Mouse (Mus musculus) hindbrain, embryonic 12.5 days (tissue): ENCODE data around the gene Phtf1. TPM values are rescaled to one million over a fixed set of nuclear protein-coding genes. Genes with fewer than 3 reads are reported as not detected.

Experiments used
- ATAC-seq: fragments of 200-750 bp; cut with Nextera tagmentation; 2 replicates; pipeline ENCODE4 v1.8.0; 2017; ENCODE audit warnings: moderate TSS enrichment; ENCODE audit not compliant: low FRiP score
- H3K27ac ChIP-seq: fragments of 300-500 bp; sonication (generic); 2 replicates; pipeline ENCODE4 v1.5.1; 2016; ENCODE audit warnings: mild to moderate bottlenecking
- H3K27me3 ChIP-seq: fragments of 300-500 bp; sonication (generic); 2 replicates; pipeline ENCODE4 v1.6.1; 2016; ENCODE audit warnings: mild to moderate bottlenecking
- H3K36me3 ChIP-seq: fragments of 300-500 bp; sonication (generic); 2 replicates; pipeline ENCODE4 v1.6.1; 2016; ENCODE audit warnings: mild to moderate bottlenecking
- H3K4me1 ChIP-seq: fragments of 300-500 bp; sonication (generic); 2 replicates; pipeline ENCODE4 v1.6.1; 2016
- H3K4me2 ChIP-seq: fragments of 300-500 bp; sonication (generic); replicated peaks from 2 replicates; pipeline ENCODE4 v1.6.1; 2016; ENCODE audit warnings: mild to moderate bottlenecking
- H3K4me3 ChIP-seq: fragments of 300-500 bp; sonication (generic); 2 replicates; pipeline ENCODE4 v1.5.1; 2016; ENCODE audit warnings: mild to moderate bottlenecking
- H3K9ac ChIP-seq: fragments of 300-500 bp; sonication (generic); 2 replicates; pipeline ENCODE4 v1.6.1; 2016; ENCODE audit warnings: mild to moderate bottlenecking, moderate library complexity
- H3K9me3 ChIP-seq: fragments of 300-500 bp; sonication (generic); replicated peaks from 2 replicates; pipeline ENCODE4 v1.6.1; 2016; ENCODE audit warnings: mild to moderate bottlenecking
- WGBS: fragments of 180-500 bp; shearing (Covaris S2); methylation state at CpG from one replicate; pipeline ENCODE4 v1.1.7; 2016; 5-methylcytosine and 5-hydroxymethylcytosine counted together
- polyA plus RNA-seq: library from polyadenylated mRNA; unstranded; fragments of >200 nt; fragmentation: Nextera tagmentation; extraction: Ambion mirVana; gene quantifications from 2 replicates; pipeline ENCODE4 v1.2.1, GENCODE M21; 2016

Phtf1 gene
- polyA plus RNA-seq, 1 experiment from 2014 or later = 49.9 TPM

DNA sequence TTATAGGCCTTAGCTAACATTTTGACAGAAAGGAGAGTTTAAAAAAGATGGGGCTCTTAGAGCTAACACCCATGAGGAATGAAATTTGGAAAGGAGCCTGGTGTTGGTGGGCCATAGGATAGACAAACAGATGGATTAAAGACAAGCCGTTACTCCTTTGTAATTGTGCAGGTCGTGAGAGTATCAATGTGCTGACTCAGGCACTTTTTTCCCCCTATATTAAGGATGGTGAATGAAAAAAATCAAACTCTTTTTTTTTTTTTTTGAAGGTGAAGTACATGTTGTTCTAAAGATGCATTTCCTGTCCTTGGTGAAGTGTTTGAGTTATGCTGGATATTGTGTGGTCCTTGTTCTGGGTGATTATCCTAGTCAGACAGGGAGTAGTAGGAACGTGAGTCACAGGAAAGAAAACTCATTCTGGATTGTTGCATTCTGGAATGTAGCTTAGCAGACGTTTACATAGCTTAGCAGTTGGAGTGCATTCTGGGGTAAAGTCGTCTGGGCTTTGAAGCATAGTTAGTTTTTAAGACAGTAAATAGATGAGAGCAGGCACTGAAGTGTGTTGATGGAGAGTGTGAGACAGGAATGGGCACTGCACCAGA is 20.0 kb downstream of the Phtf1 start:
- Histone ChIP-seq H3K27ac (no peak overlapping the region), H3K9me3 (no peaks in the 10 kb centered on the region), H3K4me3 (no peak overlapping the region), H3K9ac (no peak overlapping the region), H3K36me3 (peaks cover 70% of the 10 kb centered on the region), H3K4me1 (no peaks in the 10 kb centered on the region), H3K4me2 (no peak overlapping the region), H3K27me3 (no peaks in the 10 kb centered on the region)
- no peak for ATAC-seq
- 73% methylated on average over 5 of the region's 5 CpGs for WGBS

- no peak overlapping the region for H3K27ac ChIP-seq
- H3K27me3 ChIP-seq = no peaks in the 10 kb centered on the region
- no peak overlapping the region for H3K4me2 ChIP-seq
- no peak overlapping the region for H3K4me3 ChIP-seq
- peaks cover 65% of the 10 kb centered on the region for H3K36me3 ChIP-seq
- ATAC-seq = no peak
- 88% methylated on average over 4 of the region's 4 CpGs for WGBS
- no peaks in the 10 kb centered on the region for H3K9me3 ChIP-seq
- no peaks in the 10 kb centered on the region for H3K4me1 ChIP-seq
- H3K9ac ChIP-seq = no peak overlapping the region
These were observed 21.4 kb downstream of the Phtf1 start for GRCm38 (mm10) chr3:103989352-103989751.

DNA sequence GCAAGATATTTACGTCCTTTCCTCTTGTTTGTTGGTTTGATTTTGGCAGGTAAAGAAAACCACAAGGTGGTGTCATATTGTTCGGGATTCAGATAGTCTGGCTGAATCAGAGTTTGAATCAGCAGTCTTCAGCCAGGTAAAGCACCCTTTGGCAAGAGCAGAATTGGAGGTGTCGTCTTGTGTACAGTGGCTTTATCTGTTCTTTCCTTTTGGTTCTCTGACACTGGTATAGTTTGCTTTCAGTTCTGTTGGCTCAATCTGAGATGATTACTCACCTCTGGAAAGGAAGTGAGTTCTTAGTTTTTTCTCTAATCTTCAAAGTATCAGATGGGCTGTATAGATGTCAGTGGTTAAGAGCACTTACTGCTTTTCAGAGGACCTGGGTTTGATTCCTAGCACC is 23.4 kb downstream of the Phtf1 start:
- 91% methylated on average over 3 of the region's 3 CpGs for WGBS
- no peaks in the 10 kb centered on the region for H3K4me1 ChIP-seq
- H3K27ac ChIP-seq = no peak overlapping the region
- H3K4me2 ChIP-seq = no peak overlapping the region
- no peak for ATAC-seq
- no peaks in the 10 kb centered on the region for H3K27me3 ChIP-seq
- H3K9ac ChIP-seq = no peak overlapping the region
- no peaks in the 10 kb centered on the region for H3K9me3 ChIP-seq
- peaks cover 59% of the 10 kb centered on the region for H3K36me3 ChIP-seq
- H3K4me3 ChIP-seq = no peak overlapping the region

- no peak overlapping the region for H3K4me2 ChIP-seq
- H3K9me3 ChIP-seq = no peaks in the 10 kb centered on the region
- H3K27ac ChIP-seq = no peak overlapping the region
- 96% methylated on average over 4 of the region's 4 CpGs for WGBS
- H3K4me1 ChIP-seq = no peaks in the 10 kb centered on the region
- no peaks in the 10 kb centered on the region for H3K27me3 ChIP-seq
- ATAC-seq = no peak
- H3K4me3 ChIP-seq = no peak overlapping the region
- H3K9ac ChIP-seq = no peak overlapping the region
- peaks cover 44% of the 10 kb centered on the region for H3K36me3 ChIP-seq
These were observed 30.8 kb downstream of the Phtf1 start for GRCm38 (mm10) chr3:103998724-103999123.

DNA sequence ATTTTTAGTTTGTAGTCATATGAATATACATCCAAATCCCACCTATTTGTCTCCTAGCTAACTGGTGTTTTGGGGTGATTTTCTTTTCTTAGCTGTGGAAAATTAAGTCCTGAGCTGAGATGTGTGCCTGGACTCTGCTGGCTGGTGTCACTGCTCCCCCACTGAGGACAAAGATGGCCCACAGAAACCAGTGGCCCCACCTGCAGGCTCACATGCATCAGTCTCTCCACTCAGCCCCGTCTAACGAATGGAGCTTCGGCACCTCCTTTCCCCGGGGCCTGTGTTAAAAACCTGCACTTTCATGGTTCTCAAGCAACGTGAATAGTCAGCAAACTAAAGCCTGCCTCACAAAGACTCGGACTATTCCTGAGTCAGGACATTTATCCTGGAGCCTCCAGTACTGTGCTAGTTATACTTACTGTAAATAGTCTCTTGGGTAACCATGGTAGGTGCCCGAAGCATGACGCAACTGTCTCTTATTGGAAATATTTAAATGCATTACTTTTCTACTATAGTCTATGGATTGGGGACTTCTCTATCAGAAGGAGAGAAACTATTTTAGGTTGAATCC is 39.1 kb downstream of the Phtf1 start:
- H3K9ac ChIP-seq = no peak overlapping the region
- H3K4me3 ChIP-seq = no peak overlapping the region
- peaks cover 53% of the 10 kb centered on the region for H3K36me3 ChIP-seq
- H3K4me2 ChIP-seq = no peak overlapping the region
- H3K27ac ChIP-seq = no peak overlapping the region
- no peaks in the 10 kb centered on the region for H3K27me3 ChIP-seq
- no peak for ATAC-seq
- H3K4me1 ChIP-seq = no peaks in the 10 kb centered on the region
- 86% methylated on average over 8 of the region's 8 CpGs for WGBS
- H3K9me3 ChIP-seq = no peaks in the 10 kb centered on the region

GRCm38 (mm10) chr3:104007479-104007878 is 39.6 kb downstream of the Phtf1 start:
- Histone ChIP-seq H3K4me1 (no peaks in the 10 kb centered on the region), H3K9me3 (no peaks in the 10 kb centered on the region), H3K4me2 (no peak overlapping the region), H3K27ac (no peak overlapping the region), H3K4me3 (no peak overlapping the region), H3K9ac (no peak overlapping the region), H3K27me3 (no peaks in the 10 kb centered on the region), H3K36me3 (peaks cover 50% of the 10 kb centered on the region)
- 84% methylated on average over 8 of the region's 8 CpGs for WGBS
- ATAC-seq = no peak

DNA sequence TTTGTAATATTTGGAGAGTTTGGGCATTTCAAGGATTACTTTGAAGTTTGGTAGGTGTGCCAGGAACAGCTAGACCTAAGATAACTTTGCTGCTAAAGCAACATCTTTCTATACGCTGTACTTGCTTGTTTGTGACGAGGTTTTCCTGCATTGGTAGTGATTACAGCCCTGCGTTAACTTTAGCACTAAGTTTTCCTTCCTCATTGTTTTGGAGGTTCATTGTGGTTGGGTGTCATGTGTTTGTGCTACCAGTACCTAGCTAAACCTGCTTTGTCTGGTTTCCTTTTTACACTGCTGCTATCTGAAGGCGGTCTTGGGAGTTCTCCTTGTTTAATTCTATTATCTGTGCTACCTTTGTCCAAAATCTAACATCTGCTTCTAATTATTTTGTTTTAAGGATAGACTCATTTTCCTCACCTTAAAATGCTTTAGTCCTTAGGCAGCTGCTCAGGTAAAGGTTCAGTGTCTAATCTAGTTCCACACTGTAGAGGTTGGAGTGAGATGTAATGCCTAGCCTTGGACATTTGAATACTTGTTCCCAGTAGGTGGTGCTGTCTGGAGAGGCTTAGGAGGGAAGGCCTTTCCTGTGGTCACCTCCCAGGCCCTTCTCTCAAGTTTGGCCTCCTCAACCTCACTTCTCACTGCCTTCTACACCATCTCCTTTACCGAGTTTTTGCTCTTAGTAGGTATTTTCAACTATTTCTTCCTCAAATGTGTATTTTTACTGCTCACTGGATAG is 42.2 kb downstream of the Phtf1 start:
- Histone ChIP-seq H3K4me3 (no peak overlapping the region), H3K9me3 (no peaks in the 10 kb centered on the region), H3K4me1 (no peaks in the 10 kb centered on the region), H3K36me3 (peaks cover 42% of the 10 kb centered on the region), H3K4me2 (no peak overlapping the region), H3K27me3 (no peaks in the 10 kb centered on the region), H3K27ac (no peak overlapping the region), H3K9ac (no peak overlapping the region)
- 89% methylated on average over 5 of the region's 5 CpGs for WGBS
- no peak for ATAC-seq

- Histone ChIP-seq H3K4me1 (no peaks in the 10 kb centered on the region), H3K27ac (no peak overlapping the region), H3K9ac (no peak overlapping the region), H3K27me3 (no peaks in the 10 kb centered on the region), H3K9me3 (no peaks in the 10 kb centered on the region), H3K4me2 (no peak overlapping the region), H3K36me3 (peaks cover 36% of the 10 kb centered on the region), H3K4me3 (no peak overlapping the region)
- no peak for ATAC-seq
- 86% methylated on average over 2 of the region's 2 CpGs for WGBS
These were observed 44.1 kb downstream of the Phtf1 start for GRCm38 (mm10) chr3:104011972-104012371.

GRCm38 (mm10) chr3:104017931-104018330 is 50.0 kb downstream of the Phtf1 start:
- Histone ChIP-seq H3K27ac (no peak overlapping the region), H3K4me3 (no peak overlapping the region), H3K4me1 (no peaks in the 10 kb centered on the region), H3K27me3 (no peaks in the 10 kb centered on the region), H3K36me3 (peaks cover 31% of the 10 kb centered on the region), H3K4me2 (no peak overlapping the region), H3K9ac (no peak overlapping the region), H3K9me3 (no peaks in the 10 kb centered on the region)
- no peak for ATAC-seq
- WGBS = 75% methylated on average over 3 of the region's 3 CpGs

GRCm38 (mm10) chr3:104019453-104019852 is 51.5 kb downstream of the Phtf1 start:
- H3K4me3 ChIP-seq = no peak overlapping the region
- H3K9me3 ChIP-seq = no peaks in the 10 kb centered on the region
- no peaks in the 10 kb centered on the region for H3K27me3 ChIP-seq
- no peak overlapping the region for H3K4me2 ChIP-seq
- no peak overlapping the region for H3K9ac ChIP-seq
- no peak for ATAC-seq
- H3K4me1 ChIP-seq = no peaks in the 10 kb centered on the region
- no peak overlapping the region for H3K27ac ChIP-seq
- H3K36me3 ChIP-seq = peaks cover 32% of the 10 kb centered on the region
- WGBS = 77% methylated on average over 4 of the region's 4 CpGs

- Histone ChIP-seq H3K27me3 (no peaks in the 10 kb centered on the region), H3K4me1 (no peaks in the 10 kb centered on the region), H3K27ac (no peak overlapping the region), H3K4me2 (no peak overlapping the region), H3K9me3 (no peaks in the 10 kb centered on the region), H3K9ac (no peak overlapping the region), H3K36me3 (peaks cover 27% of the 10 kb centered on the region), H3K4me3 (no peak overlapping the region)
- 90% methylated on average over 12 of the region's 12 CpGs for WGBS
- ATAC-seq = no peak
These were observed 52.2 kb downstream of the Phtf1 start for GRCm38 (mm10) chr3:104020101-104020500.

DNA sequence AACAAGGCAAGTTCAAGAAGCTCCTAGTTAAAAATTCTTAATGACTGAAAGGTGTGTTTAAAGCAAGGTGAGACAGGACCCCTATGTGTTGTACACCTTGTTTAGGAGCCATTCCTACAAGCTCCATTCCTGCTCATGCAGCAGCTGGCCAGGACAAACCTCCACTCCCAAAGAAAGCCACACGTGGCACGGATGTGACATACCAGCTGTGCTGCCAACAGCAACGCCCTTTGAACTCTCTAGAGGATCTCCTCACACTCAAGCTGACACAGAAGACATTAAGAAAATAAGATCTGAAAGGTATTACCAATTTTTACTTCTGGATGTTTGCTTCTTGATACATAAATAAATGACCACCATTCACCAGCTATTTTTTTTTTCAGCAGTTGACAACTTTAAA is 59.0 kb downstream of the Phtf1 start:
- Histone ChIP-seq H3K4me2 (no peak overlapping the region), H3K4me1 (no peaks in the 10 kb centered on the region), H3K4me3 (no peak overlapping the region), H3K27ac (no peak overlapping the region), H3K27me3 (no peaks in the 10 kb centered on the region), H3K9me3 (no peaks in the 10 kb centered on the region), H3K36me3 (peaks cover 8% of the 10 kb centered on the region; the same call in 1 of the 2 replicates), H3K9ac (no peak overlapping the region)
- ATAC-seq = no peak
- WGBS = 42% methylated on average over 3 of the region's 3 CpGs

GRCm38 (mm10) chr3:104032086-104032485 is 64.2 kb downstream of the Phtf1 start:
- Histone ChIP-seq H3K4me1 (no peaks in the 10 kb centered on the region), H3K4me2 (no peak overlapping the region), H3K9me3 (no peaks in the 10 kb centered on the region), H3K27ac (no peak overlapping the region), H3K4me3 (no peak overlapping the region), H3K36me3 (no peaks in the 10 kb centered on the region), H3K27me3 (no peaks in the 10 kb centered on the region), H3K9ac (no peak overlapping the region)
- ATAC-seq = no peak
- 97% methylated on average over 1 of the region's 1 CpGs for WGBS
